Mouse (Mus musculus) T-helper 1 cell (primary cell): Measurements from ENCODE around the gene Lgr6.

Source experiments
- in situ Hi-C: fragments of 300-600 bp; cut with MboI, MseI; formaldehyde crosslinking; loops from one replicate; pipeline ENCODE4 v1.15.1; 2025; ENCODE audit warnings: high pct_unique_total_duplicates

Gene Lgr6

GRCm38 (mm10) chr1:135016907-135017655 is 88.0 kb downstream of the Lgr6 start:
- in situ Hi-C loops: no loop called here

- in situ Hi-C loops: no loop called here
Observed at GRCm38 (mm10) chr1:135014921-135015445, 90.1 kb downstream of the Lgr6 start.

- in situ Hi-C loops: no loop called here
Observed at GRCm38 (mm10) chr1:135012472-135012871, 92.6 kb downstream of the Lgr6 start.

GRCm38 (mm10) chr1:135011912-135012311 is 93.2 kb downstream of the Lgr6 start:
- in situ Hi-C loops: no loop called here

- in situ Hi-C loops: no loop called here
Observed at GRCm38 (mm10) chr1:135009833-135010232, 95.2 kb downstream of the Lgr6 start.

GRCm38 (mm10) chr1:135005696-135006095 is 99.4 kb downstream of the Lgr6 start:
- in situ Hi-C loops: no loop called here

GRCm38 (mm10) chr1:135003346-135003745 is 101.7 kb downstream of the Lgr6 start:
- in situ Hi-C loops: no loop called here

GRCm38 (mm10) chr1:135000527-135000926 is 104.5 kb downstream of the Lgr6 start:
- in situ Hi-C loops: no loop called here

GRCm38 (mm10) chr1:134998231-134998630 is 106.8 kb downstream of the Lgr6 start:
- in situ Hi-C loops: no loop called here

- in situ Hi-C loops: no loop called here
Observed at GRCm38 (mm10) chr1:134997568-134997967, 107.5 kb downstream of the Lgr6 start.

GRCm38 (mm10) chr1:134996471-134996870 is 108.6 kb downstream of the Lgr6 start:
- in situ Hi-C loops: no loop called here

- in situ Hi-C loops: no loop called here
Observed at GRCm38 (mm10) chr1:134995954-134996353, 109.1 kb downstream of the Lgr6 start.

- in situ Hi-C loops: no loop called here
Observed at GRCm38 (mm10) chr1:134995437-134995836, 109.6 kb downstream of the Lgr6 start.

- in situ Hi-C loops: no loop called here
Observed at GRCm38 (mm10) chr1:134994739-134995138, 110.3 kb downstream of the Lgr6 start.

GRCm38 (mm10) chr1:134992046-134992645 is 112.9 kb downstream of the Lgr6 start:
- in situ Hi-C loops: no loop called here

GRCm38 (mm10) chr1:134989372-134989771 is 115.7 kb downstream of the Lgr6 start:
- in situ Hi-C loops: loop anchor here (5.0 kb wide), 1 partner anchor 118 kb away; the partner anchor contains the start of gene Lgr6

GRCm38 (mm10) chr1:134987962-134988341 is 117.1 kb downstream of the Lgr6 start:
- in situ Hi-C loops: loop anchor here (5.0 kb wide), 1 partner anchor 119 kb away; the partner anchor contains the start of gene Lgr6

- in situ Hi-C loops: loop anchor here (5.0 kb wide), 1 partner anchor 120 kb away; the partner anchor contains the start of gene Lgr6
Observed at GRCm38 (mm10) chr1:134987173-134987961, 117.7 kb downstream of the Lgr6 start.

- in situ Hi-C loops: no loop called here
Observed at GRCm38 (mm10) chr1:134972920-134973319, 132.2 kb downstream of the Lgr6 start.

GRCm38 (mm10) chr1:134965430-134965829 is 139.6 kb downstream of the Lgr6 start:
- in situ Hi-C loops: no loop called here

GRCm38 (mm10) chr1:134962821-134963220 is 142.3 kb downstream of the Lgr6 start:
- in situ Hi-C loops: no loop called here
